ENCODE assay signal across 7 mouse cellular contexts in genomic region chr1:135730296-135730695, GRCm38 (mm10). TPM values are rescaled to one million over a fixed set of nuclear protein-coding genes. Genes with fewer than 3 reads are reported as not detected.
DNase-seq lines count a peak whose midpoint lies in the region; TF ChIP-seq lines count a peak whose summit lies in the region.

No protein-coding gene starts in this region.

- no peaks in the 10 kb centered on the region for H3K36me3 ChIP-seq in thymus, adult 2 months (ENCODE audit: control insufficient read depth, insufficient read depth, low read length)
- H3K36me3 ChIP-seq in hindbrain, embryonic 10.5 days = no peaks in the 10 kb centered on the region

- no peak for TF ChIP-seq CTCF in thymus, adult 2 months (IDR thresholded peaks at IDR 0.05; ENCODE audit: borderline replicate concordance, control insufficient read depth, extremely low read depth, insufficient read depth, low read length, poor library complexity)

- H3K4me1 ChIP-seq in thymus, adult 2 months (replicated peaks; ENCODE audit: control insufficient read depth, insufficient read depth, low read length) = peaks cover 40% of the 10 kb centered on the region
- peaks cover 70% of the 10 kb centered on the region for H3K4me1 ChIP-seq in hindbrain, embryonic 10.5 days (replicated peaks)

- H3K27ac ChIP-seq in thymus, adult 2 months (ENCODE audit: control insufficient read depth, insufficient read depth, low read length) = no peak overlapping the region
- H3K27ac ChIP-seq in hindbrain, embryonic 10.5 days = peak overlapping the region; percentile 90

- no peak for DNase-seq in thymus, adult 2 months
- no peak for DNase-seq in thymus, postnatal 25 days
- no peak for DNase-seq in hindbrain, embryonic 10.5 days (ENCODE audit: low spot score)
- peak; percentile 61 to 70 for DNase-seq in lung, adult 18-20 months
- DNase-seq in B cell, adult 2 months = no peak
- DNase-seq in spleen, adult 18-20 months = no peak
- no peak for DNase-seq in ovary, postnatal 36 days (ENCODE audit: low spot score)

- TF ChIP-seq POLR2A in thymus, adult 2 months (IDR thresholded peaks at IDR 0.05; ENCODE audit: control insufficient read depth, extremely low read depth, insufficient read depth, low read length, poor library complexity) = no peak

- no peaks in the 10 kb centered on the region for H3K9me3 ChIP-seq in hindbrain, embryonic 10.5 days

- no peaks in the 10 kb centered on the region for H3K27me3 ChIP-seq in thymus, adult 2 months (ENCODE audit: control insufficient read depth, insufficient read depth, low read length)
- H3K27me3 ChIP-seq in hindbrain, embryonic 10.5 days (ENCODE audit: insufficient read depth, poor library complexity, severe bottlenecking) = peaks cover 21% of the 10 kb centered on the region

- peak overlapping the region; percentile 78 for H3K4me3 ChIP-seq in thymus, adult 2 months (ENCODE audit: control insufficient read depth, insufficient read depth, low read length)
- H3K4me3 ChIP-seq in hindbrain, embryonic 10.5 days = peak overlapping the region; percentile 74

- WGBS in thymus, adult 2 months = 15% methylated on average over 3 of the region's 3 CpGs
- WGBS in hindbrain, embryonic 10.5 days = 48% methylated on average over 3 of the region's 3 CpGs

RNA-seq across cellular contexts. Expression of gene Csrp1, which starts 10.4 kb away (rescaled TPM):
- polyA plus RNA-seq in thymus, adult 2 months (2012; rRNA removed) = 333 and 390 TPM in 2 replicates
- polyA plus RNA-seq in hindbrain, embryonic 10.5 days (2016; fragmentation: Nextera tagmentation; extraction: Ambion mirVana) = 51.0 and 56.2 TPM in 2 replicates

RNA-seq across cellular contexts. Expression of gene Phlda3, which starts 35.6 kb away (rescaled TPM):
- polyA plus RNA-seq in thymus, adult 2 months (2012; rRNA removed) = 62.1 and 67.6 TPM in 2 replicates
- polyA plus RNA-seq in hindbrain, embryonic 10.5 days (2016; fragmentation: Nextera tagmentation; extraction: Ambion mirVana) = 19.3 and 21.7 TPM in 2 replicates

RNA-seq across cellular contexts. Expression of gene Tnni1, which starts 48.9 kb away (rescaled TPM):
- polyA plus RNA-seq in thymus, adult 2 months (2012; rRNA removed) = 2.1 and 2.2 TPM in 2 replicates
- 0.85 and 3.2 TPM in 2 replicates for polyA plus RNA-seq in hindbrain, embryonic 10.5 days (2016; fragmentation: Nextera tagmentation; extraction: Ambion mirVana)

Comparison
In these comparisons a context has a peak if more than half of its experiments do, and no peak if none do; other contexts are left out.
1. DNase-seq: peak in lung, adult 18-20 months (2 of 2); none in thymus, adult 2 months (single experiment), thymus, postnatal 25 days (single experiment), hindbrain, embryonic 10.5 days (single experiment), B cell, adult 2 months (0 of 2), spleen, adult 18-20 months (0 of 2) and ovary, postnatal 36 days (single experiment).